Mouse (Mus musculus): ENCODE data around the gene Exoc3l.
A peak's percentile ranks its signal among the peaks of the same experiment; 100 is the strongest.

Gene Exoc3l

GRCm38 (mm10) chr8:105266775-105267174 lies 29.1 kb downstream of the Exoc3l start:
- DNase-seq, result no peak

- peak in 1 of 2 experiments; percentile 38 for DNase-seq
Measured at GRCm38 (mm10) chr8:105265128-105265527, 30.8 kb downstream of the Exoc3l start.

GRCm38 (mm10) chr8:105264024-105264982 lies 31.6 kb downstream of the Exoc3l start, which contains the start of the genes Tradd and Fbxl8:
Tradd (minus strand) TSS chr8:105264609.
Fbxl8 (plus strand) TSS chr8:105264648.
- peak; percentile 81 to 86 for DNase-seq

- DNase-seq, result no peak
Measured at GRCm38 (mm10) chr8:105263244-105263912, 32.5 kb downstream of the Exoc3l start.

GRCm38 (mm10) chr8:105261326-105261980 lies 34.4 kb downstream of the Exoc3l start:
- DNase-seq, result no peak

- no peak for DNase-seq
Measured at GRCm38 (mm10) chr8:105260371-105261099, 35.4 kb downstream of the Exoc3l start.

- DNase-seq, result peak; percentile 87 to 89
Measured at GRCm38 (mm10) chr8:105259721-105260320, 36.1 kb downstream of the Exoc3l start.

- DNase-seq, result peak; percentile 57 to 73
Measured at GRCm38 (mm10) chr8:105258911-105259720, 36.8 kb downstream of the Exoc3l start.

- no peak for DNase-seq
Measured at GRCm38 (mm10) chr8:105257318-105258114, 38.4 kb downstream of the Exoc3l start.

- DNase-seq, result peak; percentile 70 to 80
Measured at GRCm38 (mm10) chr8:105254966-105255350, 40.9 kb downstream of the Exoc3l start, which contains the start of gene B3gnt9. B3gnt9 (minus strand) TSS chr8:105255153.

- peak; percentile 97 for DNase-seq
Measured at GRCm38 (mm10) chr8:105254152-105254965, 41.5 kb downstream of the Exoc3l start.

- peak in 1 of 2 experiments; percentile 19 for DNase-seq
Measured at GRCm38 (mm10) chr8:105253766-105254151, 42.1 kb downstream of the Exoc3l start.

GRCm38 (mm10) chr8:105252680-105253537 lies 43.0 kb downstream of the Exoc3l start:
- no peak for DNase-seq

- no peak for DNase-seq
Measured at GRCm38 (mm10) chr8:105251954-105252353, 43.9 kb downstream of the Exoc3l start.

GRCm38 (mm10) chr8:105241016-105241415 lies 54.9 kb downstream of the Exoc3l start:
- DNase-seq, result no peak
